Mouse (Mus musculus): ENCODE results near the gene Eng. TPM values are rescaled to one million over a fixed set of nuclear protein-coding genes. Genes with fewer than 3 reads are reported as not detected.

Gene Eng
- polyA plus RNA-seq, 1 experiment from 2014 or later, result 30.5 TPM

DNA sequence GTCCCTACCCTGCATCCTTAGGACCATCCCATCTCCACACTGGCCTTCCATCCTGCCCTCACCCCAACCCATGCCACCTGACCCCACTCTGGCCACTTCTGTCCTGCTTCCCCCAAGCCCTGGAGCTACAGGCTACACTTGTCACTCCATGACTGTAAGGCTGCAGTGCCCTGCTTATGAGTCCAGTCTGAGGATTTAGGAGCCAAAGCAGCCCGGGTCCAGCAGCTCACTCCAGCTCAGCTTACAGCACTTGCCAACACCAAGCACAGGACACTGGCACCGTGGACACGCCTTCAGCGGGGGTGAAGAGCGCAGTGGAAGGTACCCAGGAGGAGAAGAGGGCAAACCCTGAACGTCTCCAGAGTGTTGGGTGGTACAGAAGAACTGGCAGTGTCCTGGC, 60.6 kb downstream of the Eng start:
- DNase-seq (ENCODE audit: low spot score), result no peak
- peaks cover 92% of the 10 kb centered on the region for H3K36me3 ChIP-seq (replicated peaks; ENCODE audit: control insufficient read depth, insufficient read depth)
- H3K9ac ChIP-seq, result no peak overlapping the region
- no peak overlapping the region for H3K27ac ChIP-seq
- H3K9me3 ChIP-seq (ENCODE audit: control insufficient read depth, low read length), result no peaks in the 10 kb centered on the region
- peaks cover 8% of the 10 kb centered on the region for H3K4me1 ChIP-seq (replicated peaks; ENCODE audit: control insufficient read depth, insufficient read depth, low read length)
- no peaks in the 10 kb centered on the region for H3K27me3 ChIP-seq (ENCODE audit: control insufficient read depth, insufficient read depth, low read length)
- no peak for ATAC-seq (ENCODE audit: low FRiP score)
- 97% methylated on average over 6 of the region's 6 CpGs for WGBS
- no peak overlapping the region for H3K4me3 ChIP-seq (replicated peaks; ENCODE audit: low read length)
- H3K4me2 ChIP-seq (replicated peaks), result no peak overlapping the region

DNA sequence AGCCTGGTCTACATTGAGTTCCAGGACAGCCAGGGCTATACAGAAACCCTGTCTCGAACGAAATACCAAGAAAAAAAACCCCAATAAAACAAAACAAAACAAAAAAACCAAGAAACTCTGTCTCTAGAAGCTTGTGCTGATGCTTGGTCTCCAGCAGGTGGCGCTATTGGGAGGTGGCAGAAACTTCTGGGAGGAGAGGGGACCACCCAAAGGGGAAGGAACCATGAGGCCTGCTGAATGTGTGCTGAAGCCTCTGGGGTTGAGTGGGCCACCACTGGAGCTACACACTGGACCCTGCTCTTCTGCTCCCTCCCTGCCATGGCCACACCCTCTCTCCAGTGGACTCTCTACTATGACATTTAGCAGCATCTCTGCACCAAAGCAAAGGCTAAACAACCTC, 62.2 kb downstream of the Eng start:
- peaks cover 8% of the 10 kb centered on the region for H3K4me1 ChIP-seq (replicated peaks; ENCODE audit: control insufficient read depth, insufficient read depth, low read length)
- no peak overlapping the region for H3K27ac ChIP-seq
- H3K9ac ChIP-seq, result no peak overlapping the region
- H3K4me3 ChIP-seq (replicated peaks; ENCODE audit: low read length), result no peak overlapping the region
- H3K27me3 ChIP-seq (ENCODE audit: control insufficient read depth, insufficient read depth, low read length), result no peaks in the 10 kb centered on the region
- no peak overlapping the region for H3K4me2 ChIP-seq (replicated peaks)
- no peaks in the 10 kb centered on the region for H3K9me3 ChIP-seq (ENCODE audit: control insufficient read depth, low read length)
- peaks cover 77% of the 10 kb centered on the region for H3K36me3 ChIP-seq (replicated peaks; ENCODE audit: control insufficient read depth, insufficient read depth)
- DNase-seq (ENCODE audit: low spot score), result peak; percentile 72
- WGBS, result 49% methylated on average over 3 of the region's 3 CpGs
- no peak for ATAC-seq (ENCODE audit: low FRiP score)

DNA sequence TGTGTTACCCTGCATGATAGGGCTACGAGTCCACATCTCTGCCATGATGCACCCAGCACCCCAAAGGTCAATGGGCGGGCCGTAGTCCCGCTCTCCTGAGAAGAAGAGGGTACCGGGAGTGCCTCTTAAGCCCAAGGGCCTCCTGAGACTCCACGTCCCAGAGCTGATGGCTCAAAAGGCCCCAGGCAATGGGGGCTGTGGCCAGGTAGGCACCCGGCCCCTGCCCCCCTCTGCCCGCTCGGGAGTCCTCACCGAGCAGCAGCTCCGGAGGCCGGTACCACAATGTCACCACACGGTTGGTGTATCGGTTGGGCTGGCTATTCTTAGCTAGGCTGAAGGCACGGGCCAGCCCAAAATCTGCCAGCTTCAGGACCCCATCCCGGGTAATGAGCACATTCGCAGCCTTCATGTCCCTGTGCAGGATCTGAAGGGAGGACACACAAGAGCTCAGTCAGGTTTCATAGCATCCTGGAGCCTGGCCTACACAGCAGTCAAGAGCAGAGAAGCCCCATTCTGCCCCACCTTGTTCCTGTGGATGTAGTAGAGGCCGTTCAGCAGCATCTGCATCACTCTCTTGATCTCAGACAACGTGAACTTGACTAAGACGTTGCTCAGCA, 63.2 kb downstream of the Eng start:
- Histone ChIP-seq H3K4me2 (replicated peaks) (no peak overlapping the region), H3K4me1 (replicated peaks; ENCODE audit: control insufficient read depth, insufficient read depth, low read length) (peaks cover 16% of the 10 kb centered on the region), H3K27ac (no peak overlapping the region), H3K4me3 (replicated peaks; ENCODE audit: low read length) (no peak overlapping the region), H3K9ac (no peak overlapping the region), H3K9me3 (ENCODE audit: control insufficient read depth, low read length) (no peaks in the 10 kb centered on the region), H3K36me3 (replicated peaks; ENCODE audit: control insufficient read depth, insufficient read depth) (peaks cover 69% of the 10 kb centered on the region), H3K27me3 (ENCODE audit: control insufficient read depth, insufficient read depth, low read length) (no peaks in the 10 kb centered on the region)
- no peak for DNase-seq (ENCODE audit: low spot score)
- 94% methylated on average over 20 of the region's 20 CpGs for WGBS
- no peak for ATAC-seq (ENCODE audit: low FRiP score)

DNA sequence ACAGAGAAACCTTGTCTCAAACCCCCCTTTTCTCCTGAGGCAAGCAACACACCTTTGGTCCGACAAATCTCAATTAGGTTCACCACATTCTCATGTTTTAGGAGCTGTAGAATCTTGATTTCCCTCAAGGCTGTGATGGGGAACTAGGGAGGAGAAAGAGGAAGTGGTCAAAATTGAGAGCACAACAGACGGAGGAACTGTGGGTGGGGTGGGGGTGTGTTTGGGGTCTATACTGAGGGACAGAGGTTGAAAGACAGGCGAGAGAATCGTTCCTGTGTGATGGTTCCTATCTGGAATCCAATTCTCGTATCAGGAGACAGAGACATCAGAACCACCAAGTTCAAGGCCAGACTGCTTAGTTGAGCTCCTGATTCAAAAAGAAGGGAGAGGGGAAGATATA, 64.0 kb downstream of the Eng start:
- H3K27me3 ChIP-seq (ENCODE audit: control insufficient read depth, insufficient read depth, low read length), result no peaks in the 10 kb centered on the region
- DNase-seq (ENCODE audit: low spot score) (no peak), ATAC-seq (ENCODE audit: low FRiP score) (no peak)
- H3K9ac ChIP-seq, result no peak overlapping the region
- H3K4me2 ChIP-seq (replicated peaks), result no peak overlapping the region
- peaks cover 61% of the 10 kb centered on the region for H3K36me3 ChIP-seq (replicated peaks; ENCODE audit: control insufficient read depth, insufficient read depth)
- H3K4me1 ChIP-seq (replicated peaks; ENCODE audit: control insufficient read depth, insufficient read depth, low read length), result peaks cover 16% of the 10 kb centered on the region
- no peaks in the 10 kb centered on the region for H3K9me3 ChIP-seq (ENCODE audit: control insufficient read depth, low read length)
- H3K27ac ChIP-seq, result no peak overlapping the region
- 94% methylated on average over 5 of the region's 5 CpGs for WGBS
- H3K4me3 ChIP-seq (replicated peaks; ENCODE audit: low read length), result no peak overlapping the region

DNA sequence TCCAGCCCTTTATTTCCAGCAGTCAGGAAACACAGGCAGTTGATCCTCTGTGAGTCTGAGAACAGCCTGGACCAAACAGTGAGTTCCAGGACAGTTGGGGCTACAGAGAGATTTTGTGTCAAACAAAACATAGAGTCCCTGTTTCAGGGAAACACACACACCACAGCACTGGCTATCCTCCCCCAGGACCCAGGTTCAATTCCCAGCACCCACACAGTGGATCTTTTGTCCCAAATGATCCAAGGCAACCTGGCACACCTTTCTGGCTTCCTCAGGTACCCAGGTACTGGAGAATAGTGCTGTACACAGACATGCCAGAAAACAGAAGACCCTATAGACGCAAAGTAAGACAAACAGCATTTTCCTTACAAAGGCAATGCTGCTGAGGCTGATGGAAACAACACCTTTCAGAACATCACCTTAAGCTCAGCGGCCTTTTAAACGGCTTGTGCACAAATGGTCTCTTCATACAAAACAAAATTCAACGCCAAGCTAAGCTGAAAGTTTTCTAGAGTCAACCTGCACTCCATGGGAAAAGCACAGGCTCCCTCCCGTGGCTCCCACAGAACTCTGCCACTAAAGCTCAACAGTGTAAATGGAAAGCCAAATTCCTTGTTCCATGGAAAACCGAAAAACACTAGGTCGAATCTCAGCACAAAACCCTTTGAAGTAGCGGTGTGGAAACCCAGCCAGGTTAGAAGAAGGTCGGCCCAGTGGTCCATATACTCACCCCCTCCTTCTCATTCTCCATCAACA, 65.1 kb downstream of the Eng start:
- WGBS, result 35% methylated on average over 9 of the region's 9 CpGs
- ATAC-seq (ENCODE audit: low FRiP score), result no peak

DNA sequence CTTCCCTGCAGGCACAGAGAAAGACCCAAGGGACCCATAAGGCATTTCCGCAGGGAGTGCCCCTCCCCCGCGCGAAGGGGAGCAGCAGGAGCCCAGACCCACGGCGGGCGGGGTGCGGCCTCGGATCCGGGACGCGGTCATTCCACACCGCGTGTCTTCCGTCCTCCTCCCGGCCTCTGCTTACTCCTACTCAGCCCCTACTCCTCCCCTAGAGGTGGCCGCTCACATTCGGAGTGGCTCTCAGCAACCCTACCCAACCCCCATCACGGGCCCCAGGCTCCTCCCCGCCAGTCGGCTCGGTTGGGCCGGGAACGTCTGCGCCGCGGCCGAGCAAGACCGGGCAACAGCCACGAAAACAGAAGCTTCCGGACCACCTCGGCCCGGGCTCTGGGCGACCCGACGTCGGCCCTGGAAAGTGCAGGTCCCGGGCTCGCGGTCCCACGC, 65.7 kb downstream of the Eng start:
- peak overlapping the region; percentile 96 for H3K4me2 ChIP-seq (replicated peaks)
- peak overlapping the region; percentile 99 for H3K27ac ChIP-seq
- peaks cover 44% of the 10 kb centered on the region for H3K36me3 ChIP-seq (replicated peaks; ENCODE audit: control insufficient read depth, insufficient read depth)
- peaks cover 16% of the 10 kb centered on the region for H3K4me1 ChIP-seq (replicated peaks; ENCODE audit: control insufficient read depth, insufficient read depth, low read length)
- ATAC-seq (ENCODE audit: low FRiP score) (peak; percentile 22), DNase-seq (ENCODE audit: low spot score) (no peak)
- under 1% methylated on average over 37 of the region's 41 CpGs for WGBS
- H3K27me3 ChIP-seq (ENCODE audit: control insufficient read depth, insufficient read depth, low read length), result no peaks in the 10 kb centered on the region
- H3K4me3 ChIP-seq (replicated peaks; ENCODE audit: low read length), result peak overlapping the region; percentile 79
- no peaks in the 10 kb centered on the region for H3K9me3 ChIP-seq (ENCODE audit: control insufficient read depth, low read length)
- peak overlapping the region; percentile 92 for H3K9ac ChIP-seq

More for the DNA sequence above, 65.1 kb downstream of the Eng start:
- Histone ChIP-seq H3K4me1 (replicated peaks; ENCODE audit: control insufficient read depth, insufficient read depth, low read length) (peaks cover 16% of the 10 kb centered on the region), H3K9ac (peak overlapping the region; percentile 92), H3K4me2 (replicated peaks) (peak overlapping the region; percentile 96), H3K4me3 (replicated peaks; ENCODE audit: low read length) (peak overlapping the region; percentile 79), H3K36me3 (replicated peaks; ENCODE audit: control insufficient read depth, insufficient read depth) (peaks cover 50% of the 10 kb centered on the region), H3K27me3 (ENCODE audit: control insufficient read depth, insufficient read depth, low read length) (no peaks in the 10 kb centered on the region), H3K9me3 (ENCODE audit: control insufficient read depth, low read length) (no peaks in the 10 kb centered on the region), H3K27ac (0 out of 2 replicates have a peak overlapping the region, but pooled peaks have one; percentile 99)
- DNase-seq (ENCODE audit: low spot score), result no peak

DNA sequence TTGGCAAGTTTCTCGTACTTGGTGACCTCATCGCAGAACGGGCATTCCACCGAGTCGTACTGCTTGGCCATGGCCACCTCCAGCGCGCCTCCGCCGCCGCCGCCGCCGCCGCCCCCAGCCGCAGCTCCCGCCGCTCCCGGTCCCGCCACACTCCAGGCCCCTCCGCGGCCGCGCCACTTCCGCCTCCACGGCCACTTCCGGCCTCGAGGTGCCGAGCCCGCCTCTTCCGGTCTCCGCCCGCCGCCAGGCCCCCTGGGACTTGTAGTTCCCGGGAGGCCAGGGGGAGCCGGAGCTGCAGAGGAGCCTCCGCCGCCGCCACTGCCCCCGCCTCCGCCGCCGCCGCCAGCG, 66.2 kb downstream of the Eng start:
- Histone ChIP-seq H3K9me3 (ENCODE audit: control insufficient read depth, low read length) (no peaks in the 10 kb centered on the region), H3K4me1 (replicated peaks; ENCODE audit: control insufficient read depth, insufficient read depth, low read length) (peaks cover 16% of the 10 kb centered on the region), H3K4me2 (replicated peaks) (peak overlapping the region; percentile 96), H3K27ac (peak overlapping the region; percentile 99), H3K27me3 (ENCODE audit: control insufficient read depth, insufficient read depth, low read length) (no peaks in the 10 kb centered on the region), H3K9ac (peak overlapping the region; percentile 92), H3K36me3 (replicated peaks; ENCODE audit: control insufficient read depth, insufficient read depth) (peaks cover 40% of the 10 kb centered on the region), H3K4me3 (replicated peaks; ENCODE audit: low read length) (peak overlapping the region; percentile 79)
- WGBS, result 1% methylated on average over 30 of the region's 44 CpGs
- DNase-seq (ENCODE audit: low spot score) (peak; percentile 94), ATAC-seq (ENCODE audit: low FRiP score) (peak; percentile 88)

DNA sequence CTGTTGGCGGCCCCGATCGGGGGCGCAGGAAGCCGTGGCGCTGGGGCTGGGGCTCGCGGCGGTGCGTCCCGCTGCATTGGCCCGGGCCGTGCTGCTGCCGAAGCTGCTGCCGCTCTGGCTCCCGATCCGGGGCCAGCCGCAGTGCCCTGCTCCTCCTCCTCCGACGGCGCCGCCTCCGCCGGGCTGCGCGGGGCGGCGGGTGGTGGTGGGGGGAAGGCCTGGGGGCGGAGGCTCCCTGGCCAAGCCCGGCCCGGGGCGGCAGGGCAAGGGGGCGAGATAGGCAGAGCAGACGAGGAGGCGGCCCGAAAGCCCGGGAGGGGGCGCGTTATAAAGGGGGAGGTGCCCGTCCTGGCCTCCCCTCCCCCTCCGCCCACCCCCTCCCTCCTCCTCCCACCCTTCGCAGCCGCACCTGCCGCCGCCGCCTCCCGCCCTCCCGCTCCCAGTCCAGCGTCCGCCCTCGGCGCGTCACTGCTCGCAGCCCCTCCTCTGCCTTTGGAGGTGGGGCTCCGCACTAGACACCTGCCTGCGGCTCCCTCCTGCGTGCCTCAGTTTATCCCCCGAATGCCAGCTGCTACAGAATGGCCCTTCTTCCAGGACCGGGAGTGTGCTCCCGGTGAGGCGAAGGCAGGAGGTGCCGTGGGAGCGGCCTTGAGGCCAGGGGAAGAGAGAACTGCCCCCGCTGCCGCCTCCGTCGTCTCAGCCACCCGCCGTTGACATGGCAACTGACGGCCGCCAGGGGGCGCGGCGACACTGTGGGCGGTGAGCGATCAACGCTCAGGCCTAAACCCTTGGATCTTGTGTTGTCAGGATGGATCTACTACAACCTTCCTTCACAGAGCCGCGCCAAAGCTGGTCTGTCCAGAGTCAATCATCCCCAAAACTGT, 66.8 kb downstream of the Eng start, which contains the start of gene Cdk9:
Cdk9 (minus strand) TSS at position 143 of the 884 bp plus-strand sequence.
- ATAC-seq (ENCODE audit: low FRiP score) (peak; percentile 88), DNase-seq (ENCODE audit: low spot score) (peak; percentile 94)
- Histone ChIP-seq H3K9ac (peak within 1 kb of the TSS; percentile 92), H3K36me3 (replicated peaks; ENCODE audit: control insufficient read depth, insufficient read depth) (peaks cover 34% of the 10 kb centered on the region), H3K9me3 (ENCODE audit: control insufficient read depth, low read length) (no peaks in the 10 kb centered on the region), H3K4me3 (replicated peaks; ENCODE audit: low read length) (peak within 1 kb of the TSS; percentile 79), H3K27me3 (ENCODE audit: control insufficient read depth, insufficient read depth, low read length) (no peaks in the 10 kb centered on the region), H3K4me1 (replicated peaks; ENCODE audit: control insufficient read depth, insufficient read depth, low read length) (peaks cover 16% of the 10 kb centered on the region), H3K4me2 (replicated peaks) (peak within 1 kb of the TSS; percentile 96), H3K27ac (peak within 1 kb of the TSS; percentile 99)
- WGBS, result 0% methylated on average over 53 of the region's 79 CpGs

Measured in hindbrain, embryonic 14.5 days (tissue).